ENCODE assay signal across 9 mouse cellular contexts in the genomic region with DNA sequence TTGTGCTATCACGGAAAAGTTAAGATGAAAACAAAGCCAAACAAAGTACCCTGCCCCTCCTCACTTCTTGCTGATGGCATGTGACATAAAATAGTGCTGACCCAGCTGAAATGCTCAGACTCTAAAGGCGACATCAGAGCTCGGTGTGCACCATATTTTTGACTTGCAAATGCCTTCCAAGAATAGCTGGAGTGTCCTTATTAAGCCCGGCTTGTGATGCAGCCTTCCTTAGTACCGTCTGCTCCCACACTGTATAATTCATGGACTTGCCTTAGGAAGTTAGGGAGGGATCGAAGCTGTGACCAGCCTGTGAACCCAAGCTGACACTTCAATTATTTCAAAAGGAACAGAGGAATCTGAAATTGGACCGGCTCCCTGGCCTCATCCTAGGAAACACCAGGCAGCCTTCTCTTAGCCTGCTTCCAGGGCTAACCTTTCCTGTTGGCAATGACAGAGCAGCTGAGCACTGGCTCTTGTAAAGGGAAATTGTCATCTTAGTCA.
DNase-seq lines count a peak whose midpoint lies in the region; ATAC-seq lines count a peak whose summit lies in the region.
"Had no signal": no experiment of that assay in that cellular context is flagged by ENCODE, and none has a peak within 500 bp of the region (broad histone marks: within the 10 kb centered on the region; RNA-seq: fewer than 3 reads in every experiment).

No protein-coding gene starts in this region.

- ATAC-seq in midbrain, embryonic 13.5 days = peak; percentile 79

- H3K4me2 ChIP-seq in midbrain, embryonic 13.5 days (replicated peaks) = no peak overlapping the region
- H3K4me2 ChIP-seq: hindbrain, embryonic 15.5 days had no signal

- H3K9ac ChIP-seq in midbrain, embryonic 13.5 days (replicated peaks) = no peak overlapping the region
- H3K9ac ChIP-seq: hindbrain, embryonic 15.5 days had no signal

- 27% methylated on average over 7 of the region's 7 CpGs for WGBS in midbrain, embryonic 13.5 days
- 76% methylated on average over 7 of the region's 7 CpGs for WGBS in midbrain, embryonic 10.5 days

- H3K4me1 ChIP-seq in midbrain, embryonic 13.5 days (replicated peaks) = peaks cover 20% of the 10 kb centered on the region
- H3K4me1 ChIP-seq in midbrain, embryonic 10.5 days = peaks cover 17% of the 10 kb centered on the region
- H3K4me1 ChIP-seq: hindbrain, embryonic 15.5 days had no signal

- peak overlapping the region; percentile 40 for H3K27ac ChIP-seq in midbrain, embryonic 13.5 days
- H3K27ac ChIP-seq in midbrain, embryonic 10.5 days (replicated peaks) = no peak overlapping the region
- H3K27ac ChIP-seq: hindbrain, embryonic 15.5 days had no signal

- H3K4me3 ChIP-seq in midbrain, embryonic 13.5 days (replicated peaks) = no peak overlapping the region
- no peak overlapping the region for H3K4me3 ChIP-seq in midbrain, embryonic 10.5 days
- H3K4me3 ChIP-seq: hindbrain, embryonic 15.5 days had no signal

- H3K36me3 ChIP-seq in midbrain, embryonic 13.5 days = no peaks in the 10 kb centered on the region
- no peaks in the 10 kb centered on the region for H3K36me3 ChIP-seq in midbrain, embryonic 10.5 days
- H3K36me3 ChIP-seq: hindbrain, embryonic 15.5 days had no signal

- H3K9me3 ChIP-seq in midbrain, embryonic 13.5 days = no peaks in the 10 kb centered on the region
- no peaks in the 10 kb centered on the region for H3K9me3 ChIP-seq in midbrain, embryonic 10.5 days (replicated peaks)
- H3K9me3 ChIP-seq: hindbrain, embryonic 15.5 days had no signal

- peaks cover 3% of the 10 kb centered on the region; the same call in 1 of the 2 replicates for H3K27me3 ChIP-seq in midbrain, embryonic 13.5 days
- no peaks in the 10 kb centered on the region for H3K27me3 ChIP-seq in midbrain, embryonic 10.5 days (ENCODE audit: low read depth, poor library complexity, severe bottlenecking)
- H3K27me3 ChIP-seq: hindbrain, embryonic 15.5 days had no signal

- DNase-seq in gastrocnemius, adult 18-20 months (ENCODE audit: low spot score) = peak; percentile 17
- no peak for DNase-seq in gastrocnemius, postnatal 25 days
- no peak for DNase-seq in midbrain, embryonic 10.5 days (ENCODE audit: low spot score)
- DNase-seq in frontal cortex, postnatal 36 days (ENCODE audit: low spot score in 2 of 2) = peak; percentile 28 to 76
- DNase-seq in retina, embryonic 14.5 days (ENCODE audit: low spot score) = peak; percentile 41
- DNase-seq in thymus, postnatal 0 days (ENCODE audit: low spot score) = no peak
- DNase-seq in urinary bladder, postnatal 10 days (ENCODE audit: low spot score) = no peak

Comparison
In these comparisons a context has a peak if more than half of its experiments do, and no peak if none do; other contexts are left out.
1. DNase-seq: peak in gastrocnemius, adult 18-20 months (single experiment), frontal cortex, postnatal 36 days (2 of 2) and retina, embryonic 14.5 days (single experiment); none in gastrocnemius, postnatal 25 days (single experiment), midbrain, embryonic 10.5 days (single experiment), thymus, postnatal 0 days (single experiment) and urinary bladder, postnatal 10 days (single experiment).